Mouse (Mus musculus) urinary bladder, adult 2 months (tissue): ENCODE results near the gene Adam26a. TPM values are rescaled to one million over a fixed set of nuclear protein-coding genes. Genes with fewer than 3 reads are reported as not detected.
"Not testable (repeated sequence)": the region's sequence is repeated elsewhere in the genome, so short reads cannot be mapped to it uniquely, and the experiment has no call there.

Experiments
- DNase-seq: peaks from one replicate; pipeline ENCODE4 v3.0.0; 2022; ENCODE audit warnings: low spot score
- polyA plus RNA-seq: library from polyadenylated mRNA; depleted of rRNA; stranded (reverse); fragments of >200 nt; gene quantifications from 2 replicates; pipeline ENCODE4 v1.2.3, GENCODE M21; 2012; rRNA removed

The Adam26a gene
- polyA plus RNA-seq = not detected in 2 replicates

- not testable (repeated sequence) for DNase-seq
Observed at GRCm38 (mm10) chr8:43576607-43577006, at the start of gene Adam26a. Gene Adam26a (minus strand): TSS chr8:43576707.

GRCm38 (mm10) chr8:43616046-43616445, 39.5 kb upstream of the Adam26a start:
- DNase-seq = no peak

GRCm38 (mm10) chr8:43603657-43604056, 27.1 kb upstream of the Adam26a start:
- DNase-seq = not testable (repeated sequence)

GRCm38 (mm10) chr8:43603166-43603565, 26.7 kb upstream of the Adam26a start:
- not testable (repeated sequence) for DNase-seq

GRCm38 (mm10) chr8:43528006-43528405, 48.5 kb downstream of the Adam26a start, which contains the start of gene Adam26b:
Gene Adam26b (minus strand): TSS chr8:43528106.
- not testable (repeated sequence) for DNase-seq

Other genes with a start within 250 kb of the Adam26a start
- gene Adam26b, start 48.6 kb downstream of the Adam26a start, polyA plus RNA-seq = not detected in 2 replicates
- gene Gm5346, start 50.6 kb upstream of the Adam26a start, polyA plus RNA-seq = not detected in 2 replicates
- gene Adam34, start 133.3 kb upstream of the Adam26a start, polyA plus RNA-seq = not detected in 2 replicates